Mouse (Mus musculus) liver, postnatal 0 days (tissue): ENCODE measurements around the gene Abhd14b.

Source experiments
- CTCF ChIP-seq: sonication (generic); IDR thresholded peaks from 2 replicates; pipeline ENCODE4 v1.5.1; 2016; ENCODE audit warnings: antibody characterized with exemption, low read depth
- EP300 ChIP-seq: IDR thresholded peaks from 2 replicates; pipeline ENCODE4 v1.6.1; 2016; ENCODE audit warnings: antibody characterized with exemption, low read depth, mild to moderate bottlenecking

DNA sequence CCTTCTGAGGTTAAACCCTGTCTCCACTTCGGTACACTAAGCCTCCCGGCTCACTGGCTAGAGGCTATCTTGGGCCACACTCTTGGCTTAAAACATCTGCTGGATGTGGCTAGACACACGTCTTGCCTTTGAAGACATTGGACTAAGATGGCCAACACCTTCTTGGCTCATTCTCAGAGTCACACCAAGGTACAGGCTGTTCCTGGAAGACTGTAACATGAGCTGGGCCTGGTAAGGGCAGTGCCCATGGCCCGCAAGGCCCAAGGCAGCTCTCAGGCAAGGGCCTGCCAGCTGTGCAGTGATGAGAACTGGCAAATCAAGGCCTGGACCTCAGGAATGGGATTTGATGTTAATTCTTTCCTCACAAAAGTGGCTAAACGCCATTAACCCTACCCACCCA lies 33.7 kb upstream of the Abhd14b start:
- no peak for TF ChIP-seq EP300
- no peak for TF ChIP-seq CTCF
